Comparison of ENCODE assay signal across 17 mouse cellular contexts in genomic region chr2:138047361-138047760, GRCm38 (mm10).
DNase-seq lines count a peak whose midpoint lies in the region; ATAC-seq and TF ChIP-seq lines count a peak whose summit lies in the region.
"Had no signal": no experiment of that assay in that cellular context is flagged by ENCODE, and none has a peak within 500 bp of the region (broad histone marks: within the 10 kb centered on the region; RNA-seq: fewer than 3 reads in every experiment).

No protein-coding gene starts in this region.

- peaks cover 8% of the 10 kb centered on the region; the same call in 1 of the 2 replicates for H3K4me1 ChIP-seq in cerebellum, adult 2 months (ENCODE audit: control insufficient read depth, insufficient read depth, low read length)
- H3K4me1 ChIP-seq in heart, embryonic 14.5 days (ENCODE audit: control insufficient read depth in 2 of 2, insufficient read depth in 2 of 2, low read length in 2 of 2) = 0 out of 4 replicates have a peak, but pooled peaks cover 0 to 3% of the 10 kb centered on the region in 2 experiments
- no peaks in the 10 kb centered on the region for H3K4me1 ChIP-seq in heart, embryonic 12.5 days (replicated peaks)
- peaks cover 10% of the 10 kb centered on the region; the same call in 1 of the 2 replicates for H3K4me1 ChIP-seq in hindbrain, embryonic 16.5 days (ENCODE audit: control insufficient read depth, insufficient read depth, low read depth, low read length)
- H3K4me1 ChIP-seq: embryonic facial prominence, embryonic 12.5 days; forebrain, embryonic 13.5 days had no signal

- TF ChIP-seq CTCF in cerebellum, adult 2 months (IDR thresholded peaks at IDR 0.05; ENCODE audit: borderline replicate concordance, insufficient read depth, low read depth, low read length) = no peak
- no peak for TF ChIP-seq CTCF in layer of hippocampus, adult 2 months (conservative IDR thresholded peaks at IDR 0.05)

- no peak for ATAC-seq in heart, embryonic 14.5 days (ENCODE audit: insufficient number of reproducible peaks, insufficient read depth, low FRiP score, low read depth)
- ATAC-seq in heart, embryonic 12.5 days (ENCODE audit: insufficient number of reproducible peaks, low FRiP score) = no peak
- no peak for ATAC-seq in hindbrain, embryonic 16.5 days
- ATAC-seq: activated CD4-positive, CD25-positive, alpha-beta regulatory T cell, adult 4 months; intestine, embryonic 16.5 days; Patski had no signal

- no peaks in the 10 kb centered on the region for H3K36me3 ChIP-seq in heart, embryonic 14.5 days (ENCODE audit: control insufficient read depth, insufficient read depth, low read length)
- H3K36me3 ChIP-seq in heart, embryonic 12.5 days = no peaks in the 10 kb centered on the region
- H3K36me3 ChIP-seq in hindbrain, embryonic 16.5 days (ENCODE audit: control insufficient read depth, insufficient read depth, low read length) = no peaks in the 10 kb centered on the region
- H3K36me3 ChIP-seq: embryonic facial prominence, embryonic 12.5 days had no signal

- TF ChIP-seq POLR2A in cerebellum, adult 2 months (IDR thresholded peaks at IDR 0.05; ENCODE audit: borderline replicate concordance, insufficient read depth, low read length) = no peak

- peak overlapping the region; percentile 50; the same call in 1 of the 2 replicates for H3K27ac ChIP-seq in cerebellum, adult 2 months (ENCODE audit: insufficient read depth, low read length)
- H3K27ac ChIP-seq in heart, embryonic 14.5 days (replicated peaks in 1 of 2; ENCODE audit: control insufficient read depth in 1 of 2, insufficient read depth in 1 of 2, low read depth in 2 of 2, low read length in 2 of 2) = no peak overlapping the region
- no peak overlapping the region for H3K27ac ChIP-seq in heart, embryonic 12.5 days (ENCODE audit: poor library complexity, severe bottlenecking)
- peak overlapping the region; percentile 87 for H3K27ac ChIP-seq in layer of hippocampus, adult 2 months
- peak overlapping the region; percentile 51 for H3K27ac ChIP-seq in hindbrain, embryonic 16.5 days (ENCODE audit: low read depth, low read length)
- H3K27ac ChIP-seq: embryonic facial prominence, embryonic 12.5 days; forebrain, embryonic 13.5 days; heart, adult 2 months had no signal

- H3K4me3 ChIP-seq in cerebellum, adult 2 months (replicated peaks; ENCODE audit: insufficient read depth, low read depth, low read length) = peak overlapping the region; percentile 12
- no peak overlapping the region for H3K4me3 ChIP-seq in heart, embryonic 14.5 days (ENCODE audit: control insufficient read depth in 1 of 2, insufficient read depth in 1 of 2, low read depth in 1 of 2, low read length in 2 of 2)
- no peak overlapping the region for H3K4me3 ChIP-seq in heart, embryonic 12.5 days
- peak overlapping the region; percentile 45; the same call in 1 of the 2 replicates for H3K4me3 ChIP-seq in layer of hippocampus, adult 2 months
- H3K4me3 ChIP-seq in hindbrain, embryonic 16.5 days (ENCODE audit: low read length) = no peak overlapping the region
- H3K4me3 ChIP-seq: embryonic facial prominence, embryonic 12.5 days; forebrain, embryonic 13.5 days; heart, adult 2 months had no signal

- WGBS in cerebellum, adult 2 months = 7% methylated on average over 10 of the region's 10 CpGs
- 54% methylated on average over 10 of the region's 10 CpGs for WGBS in heart, embryonic 14.5 days
- 59% methylated on average over 10 of the region's 10 CpGs for WGBS in heart, embryonic 12.5 days
- 57% methylated on average over 10 of the region's 10 CpGs for WGBS in hindbrain, embryonic 16.5 days

- H3K9me3 ChIP-seq in heart, embryonic 14.5 days (ENCODE audit: control insufficient read depth, low read length) = no peaks in the 10 kb centered on the region
- H3K9me3 ChIP-seq in heart, embryonic 12.5 days (replicated peaks) = no peaks in the 10 kb centered on the region
- no peaks in the 10 kb centered on the region for H3K9me3 ChIP-seq in hindbrain, embryonic 16.5 days (ENCODE audit: control insufficient read depth, low read length)
- H3K9me3 ChIP-seq: embryonic facial prominence, embryonic 12.5 days; forebrain, embryonic 13.5 days had no signal

- H3K4me2 ChIP-seq in heart, embryonic 14.5 days (ENCODE audit: low read length) = peak overlapping the region; percentile 25; the same call in 1 of the 2 replicates
- H3K4me2 ChIP-seq in heart, embryonic 12.5 days = no peak overlapping the region; the same call in 1 of the 2 replicates
- peak overlapping the region; percentile 44 for H3K4me2 ChIP-seq in hindbrain, embryonic 16.5 days (ENCODE audit: low read length)
- H3K4me2 ChIP-seq: embryonic facial prominence, embryonic 12.5 days; forebrain, embryonic 13.5 days had no signal

- no peaks in the 10 kb centered on the region for H3K27me3 ChIP-seq in cerebellum, adult 2 months (ENCODE audit: control insufficient read depth, insufficient read depth, low read length)
- H3K27me3 ChIP-seq in heart, embryonic 14.5 days (ENCODE audit: control insufficient read depth, insufficient read depth, low read length) = no peaks in the 10 kb centered on the region
- H3K27me3 ChIP-seq in heart, embryonic 12.5 days (replicated peaks) = no peaks in the 10 kb centered on the region
- no peaks in the 10 kb centered on the region for H3K27me3 ChIP-seq in hindbrain, embryonic 16.5 days (replicated peaks; ENCODE audit: control insufficient read depth, insufficient read depth, low read length)
- H3K27me3 ChIP-seq: embryonic facial prominence, embryonic 12.5 days; forebrain, embryonic 13.5 days had no signal

- H3K9ac ChIP-seq in heart, embryonic 14.5 days (ENCODE audit: low read length) = no peak overlapping the region
- H3K9ac ChIP-seq in heart, embryonic 12.5 days = no peak overlapping the region
- H3K9ac ChIP-seq in hindbrain, embryonic 16.5 days (ENCODE audit: low read depth, low read length) = no peak overlapping the region
- H3K9ac ChIP-seq: embryonic facial prominence, embryonic 12.5 days; forebrain, embryonic 13.5 days had no signal

- no peak for DNase-seq in cerebellum, adult 2 months
- DNase-seq in cerebellum, adult 9-11 months = no peak
- no peak for DNase-seq in layer of hippocampus, adult 2 months (ENCODE audit: low spot score in 2 of 2)
- no peak for DNase-seq in layer of hippocampus, adult 8-10 months (ENCODE audit: low spot score in 2 of 2)
- no peak for DNase-seq in thymus, postnatal 36 days
- DNase-seq: adrenal gland, postnatal 14 days; heart, postnatal 36 days; kidney, adult 2 months had no signal

Comparison
In these comparisons a context has a peak if more than half of its experiments do, and no peak if none do; other contexts are left out.
1. H3K27ac ChIP-seq: peak in cerebellum, adult 2 months (single experiment), layer of hippocampus, adult 2 months (single experiment) and hindbrain, embryonic 16.5 days (single experiment); none in heart, embryonic 14.5 days (0 of 2) and heart, embryonic 12.5 days (single experiment).
2. H3K4me3 ChIP-seq: peak in cerebellum, adult 2 months (single experiment) and layer of hippocampus, adult 2 months (single experiment); none in heart, embryonic 14.5 days (0 of 2), heart, embryonic 12.5 days (single experiment) and hindbrain, embryonic 16.5 days (single experiment).